Mouse (Mus musculus): ENCODE measurements around the gene Ddx50. TPM values are rescaled to one million over a fixed set of nuclear protein-coding genes. Genes with fewer than 3 reads are reported as not detected.

The Ddx50 gene
- total and polyA plus RNA-seq, 3 experiments: 51.8 to 71.5 TPM; not detected in 1

GRCm38 (mm10) chr10:62604161-62604560 is 46.9 kb downstream of the Ddx50 start:
- H3K36me3 ChIP-seq (ENCODE audit: control insufficient read depth in 1 of 2, insufficient read depth in 2 of 2, low read length in 2 of 2): peaks cover 6 to 15% of the 10 kb centered on the region in 2 experiments
- peak overlapping the region; percentile 98 for H3K9ac ChIP-seq (ENCODE audit: control insufficient read depth, low read depth, low read length, poor library complexity, severe bottlenecking)
- H3K9me3 ChIP-seq (replicated peaks; ENCODE audit: insufficient read depth, low read length): no peaks in the 10 kb centered on the region
- peak overlapping the region; percentile 77 for H3K27ac ChIP-seq (ENCODE audit: control insufficient read depth, low read depth, low read length)
- peak; percentile 56 for DNase-seq (ENCODE audit: low read depth, low spot score)
- H3K79me2 ChIP-seq (ENCODE audit: control insufficient read depth, insufficient read depth, low read length, poor library complexity): peaks cover 32% of the 10 kb centered on the region
- H3K27me3 ChIP-seq (ENCODE audit: control insufficient read depth in 1 of 2, insufficient read depth in 2 of 2, low read length in 2 of 2): no peaks in the 10 kb centered on the region
- peaks cover 0 to 11% of the 10 kb centered on the region in 2 experiments; a peak in 2 of 4 replicates for H3K4me1 ChIP-seq (ENCODE audit: control insufficient read depth in 1 of 2, insufficient read depth in 2 of 2, low read length in 2 of 2)
- TF ChIP-seq TAL1 (IDR thresholded peaks at IDR 0.05; ENCODE audit: low read length) (no peak), POLR2A (IDR thresholded peaks at IDR 0.05; ENCODE audit: control insufficient read depth in 1 of 2, insufficient read depth in 1 of 2, low read depth in 1 of 2, low read length in 2 of 2, poor library complexity in 1 of 2) (no peak), CTCF (IDR thresholded peaks at IDR 0.05 in 2 of 3, conservative IDR thresholded peaks at IDR 0.05 in 1 of 3; ENCODE audit: control insufficient read depth in 1 of 3, insufficient read depth in 1 of 3, low read depth in 2 of 3, low read length in 3 of 3, poor library complexity in 1 of 3, severe bottlenecking in 1 of 3) (peak; percentile 15 to 34 (median 31); a peak in 2 of 6 replicates), USF1 (IDR thresholded peaks at IDR 0.05; ENCODE audit: low read depth, low read length) (no peak), ETS1 (IDR thresholded peaks at IDR 0.05; ENCODE audit: low read depth, low read length) (no peak), MAZ (IDR thresholded peaks at IDR 0.05; ENCODE audit: low read depth, low read length) (no peak), ELF1 (IDR thresholded peaks at IDR 0.05; ENCODE audit: low read depth, low read length) (peak; percentile 26; the same call in 1 of the 2 replicates), TBP (IDR thresholded peaks at IDR 0.05; ENCODE audit: low read depth, low read length) (peak; percentile 94), ZNF384 (IDR thresholded peaks at IDR 0.05; ENCODE audit: low read depth, low read length) (no peak), MXI1 (IDR thresholded peaks at IDR 0.05; ENCODE audit: low read depth, low read length) (peak; percentile 21; the same call in 1 of the 2 replicates), NRF1 (IDR thresholded peaks at IDR 0.05; ENCODE audit: insufficient read depth, low read depth, low read length, poor library complexity, severe bottlenecking) (no peak), TCF12 (IDR thresholded peaks at IDR 0.05; ENCODE audit: low read depth, low read length) (no peak), MYC (IDR thresholded peaks at IDR 0.05; ENCODE audit: low read depth, low read length) (peak; percentile 69; the same call in 1 of the 2 replicates), MAFK (IDR thresholded peaks at IDR 0.05; ENCODE audit: borderline replicate concordance, low read depth, low read length) (0 out of 2 replicates have a peak, but pooled peaks have one; percentile 39), BHLHE40 (IDR thresholded peaks at IDR 0.05; ENCODE audit: borderline replicate concordance, low read depth, low read length) (no peak), RCOR1 (IDR thresholded peaks at IDR 0.05; ENCODE audit: low read depth, low read length) (no peak), E2F4 (IDR thresholded peaks at IDR 0.05; ENCODE audit: borderline replicate concordance, low read depth, low read length) (no peak), EP300 (IDR thresholded peaks at IDR 0.05; ENCODE audit: low read depth in 1 of 2, low read length in 2 of 2) (no peak), MEF2A (IDR thresholded peaks at IDR 0.05; ENCODE audit: extremely low read depth, insufficient replicate concordance, low read depth, low read length, poor library complexity, severe bottlenecking) (no peak), GATA1 (IDR thresholded peaks at IDR 0.05; ENCODE audit: low read depth, low read length) (0 out of 2 replicates have a peak, but pooled peaks have one; percentile 10)
- peak overlapping the region; percentile 70 to 72 for H3K4me3 ChIP-seq (ENCODE audit: control insufficient read depth in 1 of 2, insufficient read depth in 1 of 2, low read depth in 2 of 2, low read length in 2 of 2)
